Mouse (Mus musculus): ENCODE results near the gene Zfp90. TPM values are rescaled to one million over a fixed set of nuclear protein-coding genes. Genes with fewer than 3 reads are reported as not detected.
A peak's percentile ranks its signal among the peaks of the same experiment; 100 is the strongest.

Zfp90 gene
- polyA plus RNA-seq, 1 experiment, result 1.1 TPM

DNA sequence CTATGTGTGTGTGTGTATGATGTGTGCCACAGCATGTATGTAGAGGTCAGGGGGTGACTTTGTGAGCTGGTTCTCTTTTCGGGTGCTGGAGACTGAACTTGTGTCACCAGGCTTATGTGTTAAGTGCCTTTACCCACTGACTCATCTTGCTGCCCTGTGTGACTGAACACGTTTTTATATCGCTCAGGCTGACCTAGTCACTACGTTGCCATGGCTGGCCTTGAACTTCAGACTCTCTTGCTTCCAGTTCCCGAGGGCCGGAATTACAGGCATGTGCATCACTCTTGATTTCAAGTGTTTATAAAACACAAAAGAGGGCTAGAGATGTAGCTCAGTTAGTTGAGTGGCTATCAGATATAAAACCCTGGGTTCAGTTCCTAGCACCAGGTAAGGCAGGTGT is 34.1 kb upstream of the Zfp90 start:
- H3K27ac ChIP-seq (ENCODE audit: control insufficient read depth, insufficient read depth, low read depth, low read length), result no peak overlapping the region
- no peaks in the 10 kb centered on the region for H3K4me1 ChIP-seq (ENCODE audit: control insufficient read depth, insufficient read depth, low read length)
- TF ChIP-seq CTCF (IDR thresholded peaks at IDR 0.05; ENCODE audit: control insufficient read depth, insufficient read depth, insufficient replicate concordance, low read depth, low read length) (no peak), POLR2A (IDR thresholded peaks at IDR 0.05; ENCODE audit: control insufficient read depth, low read depth, low read length) (no peak)
- no peaks in the 10 kb centered on the region for H3K36me3 ChIP-seq (ENCODE audit: control insufficient read depth, insufficient read depth, low read length)
- no peak overlapping the region for H3K4me3 ChIP-seq (ENCODE audit: control insufficient read depth, low read depth, low read length)
- H3K27me3 ChIP-seq (ENCODE audit: control insufficient read depth, insufficient read depth, low read length), result no peaks in the 10 kb centered on the region

DNA sequence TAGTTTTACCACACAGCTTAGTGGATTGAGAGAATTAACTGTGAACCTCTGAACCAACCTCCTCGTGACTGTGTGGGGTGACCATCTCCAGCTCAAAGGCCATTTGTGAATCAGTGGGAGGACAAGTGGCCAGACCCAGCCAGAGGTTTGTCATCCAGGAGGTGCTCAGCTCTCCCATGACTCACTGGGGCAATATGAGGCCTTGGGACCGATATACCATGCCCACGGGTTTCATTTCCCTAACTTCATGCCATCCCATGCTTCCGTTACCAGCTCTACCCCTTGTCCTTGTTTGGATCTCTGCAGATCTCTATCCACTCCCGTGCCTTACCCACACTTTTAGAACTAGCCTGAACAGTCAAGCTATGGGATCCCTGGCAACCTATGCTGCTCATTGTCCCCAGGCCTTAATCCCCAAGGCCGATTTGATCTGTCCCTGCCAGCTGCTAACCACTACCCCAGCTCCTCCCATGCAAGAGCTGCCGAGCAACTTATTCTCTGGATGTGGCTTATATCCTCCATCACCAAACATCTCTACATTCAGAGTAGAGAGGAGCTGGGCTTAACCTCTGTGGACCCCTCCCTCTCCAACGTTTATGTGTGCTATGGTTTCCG is 27.2 kb upstream of the Zfp90 start:
- no peak for TF ChIP-seq POLR2A (IDR thresholded peaks at IDR 0.05; ENCODE audit: control insufficient read depth, low read depth, low read length)
- TF ChIP-seq CTCF (IDR thresholded peaks at IDR 0.05; ENCODE audit: control insufficient read depth, insufficient read depth, insufficient replicate concordance, low read depth, low read length), result no peak
- Histone ChIP-seq H3K4me3 (ENCODE audit: control insufficient read depth, low read depth, low read length) (no peak overlapping the region), H3K4me1 (ENCODE audit: control insufficient read depth, insufficient read depth, low read length) (no peaks in the 10 kb centered on the region), H3K27ac (ENCODE audit: control insufficient read depth, insufficient read depth, low read depth, low read length) (no peak overlapping the region), H3K27me3 (ENCODE audit: control insufficient read depth, insufficient read depth, low read length) (no peaks in the 10 kb centered on the region), H3K36me3 (ENCODE audit: control insufficient read depth, insufficient read depth, low read length) (no peaks in the 10 kb centered on the region)

DNA sequence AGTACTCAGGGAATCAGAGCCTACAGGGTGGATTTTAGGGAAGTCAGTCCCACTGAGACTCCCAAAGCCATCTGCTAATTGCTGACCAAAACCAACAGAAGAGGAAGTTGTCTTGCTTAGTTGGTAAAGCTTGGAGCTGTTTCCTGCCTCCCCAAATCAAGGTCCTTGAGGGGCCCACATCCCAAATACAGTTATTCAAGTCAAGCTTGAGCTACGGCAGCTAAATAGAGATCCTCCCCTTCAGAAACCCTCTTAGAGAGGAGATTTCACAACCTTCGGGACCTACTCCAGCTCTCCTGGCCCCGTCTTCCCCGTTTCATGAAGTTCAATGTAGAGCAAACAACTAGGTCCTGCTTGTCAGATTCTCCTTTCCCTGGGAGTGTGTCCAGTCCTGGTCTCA is 20.6 kb upstream of the Zfp90 start:
- no peaks in the 10 kb centered on the region for H3K27me3 ChIP-seq (ENCODE audit: control insufficient read depth, insufficient read depth, low read length)
- H3K4me3 ChIP-seq (ENCODE audit: control insufficient read depth, low read depth, low read length), result no peak overlapping the region
- H3K27ac ChIP-seq (ENCODE audit: control insufficient read depth, insufficient read depth, low read depth, low read length), result no peak overlapping the region
- TF ChIP-seq CTCF (IDR thresholded peaks at IDR 0.05; ENCODE audit: control insufficient read depth, insufficient read depth, insufficient replicate concordance, low read depth, low read length) (no peak), POLR2A (IDR thresholded peaks at IDR 0.05; ENCODE audit: control insufficient read depth, low read depth, low read length) (no peak)
- H3K36me3 ChIP-seq (ENCODE audit: control insufficient read depth, insufficient read depth, low read length), result no peaks in the 10 kb centered on the region
- H3K4me1 ChIP-seq (ENCODE audit: control insufficient read depth, insufficient read depth, low read length), result no peaks in the 10 kb centered on the region

DNA sequence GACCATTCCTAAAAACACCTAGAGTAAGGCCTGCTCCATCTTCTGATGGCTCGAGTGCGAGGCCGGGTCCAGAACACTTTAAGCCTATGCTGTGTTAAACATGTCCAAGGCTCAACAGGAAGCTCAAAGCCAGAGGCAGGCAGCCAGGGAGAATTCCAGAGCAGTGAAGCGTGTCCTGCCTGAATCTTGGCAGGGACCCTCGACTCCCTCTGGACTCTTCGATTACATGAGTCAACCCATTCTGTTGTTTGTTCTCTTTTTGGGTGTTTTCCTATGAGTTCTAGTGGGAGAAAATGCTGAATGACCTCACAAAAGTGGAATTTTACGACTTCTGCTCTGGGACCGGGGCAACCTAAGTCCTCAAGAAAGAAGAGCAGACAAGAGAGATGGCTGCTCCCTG is 15.4 kb upstream of the Zfp90 start:
- no peaks in the 10 kb centered on the region for H3K36me3 ChIP-seq (ENCODE audit: control insufficient read depth, insufficient read depth, low read length)
- H3K27ac ChIP-seq (ENCODE audit: control insufficient read depth, insufficient read depth, low read depth, low read length), result no peak overlapping the region
- TF ChIP-seq CTCF (IDR thresholded peaks at IDR 0.05; ENCODE audit: control insufficient read depth, insufficient read depth, insufficient replicate concordance, low read depth, low read length), result no peak
- no peak for TF ChIP-seq POLR2A (IDR thresholded peaks at IDR 0.05; ENCODE audit: control insufficient read depth, low read depth, low read length)

DNA sequence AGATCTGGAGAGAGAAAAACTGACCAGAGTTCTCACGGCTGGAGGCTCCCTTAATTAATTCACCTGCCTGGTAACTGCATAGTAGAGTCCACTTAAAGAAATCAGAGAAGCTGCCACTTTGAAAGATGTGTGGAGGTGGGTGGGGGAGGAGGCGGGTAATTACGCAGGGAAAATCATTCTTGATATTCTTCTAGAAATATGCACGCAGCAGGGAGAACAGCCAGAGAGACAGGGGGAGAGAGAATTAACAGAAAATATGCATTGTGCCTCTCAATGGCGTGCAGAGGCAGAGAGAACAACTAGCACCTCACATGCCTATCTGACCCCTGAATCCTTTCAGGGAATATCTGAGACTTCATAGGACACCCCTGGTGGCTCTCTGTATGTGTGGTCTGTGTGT is 14.9 kb upstream of the Zfp90 start:
- no peaks in the 10 kb centered on the region for H3K27me3 ChIP-seq (ENCODE audit: control insufficient read depth, insufficient read depth, low read length)
- no peaks in the 10 kb centered on the region for H3K4me1 ChIP-seq (ENCODE audit: control insufficient read depth, insufficient read depth, low read length)
- H3K27ac ChIP-seq (ENCODE audit: control insufficient read depth, insufficient read depth, low read depth, low read length), result no peak overlapping the region
- no peak overlapping the region for H3K4me3 ChIP-seq (ENCODE audit: control insufficient read depth, low read depth, low read length)
- TF ChIP-seq CTCF (IDR thresholded peaks at IDR 0.05; ENCODE audit: control insufficient read depth, insufficient read depth, insufficient replicate concordance, low read depth, low read length) (no peak), POLR2A (IDR thresholded peaks at IDR 0.05; ENCODE audit: control insufficient read depth, low read depth, low read length) (no peak)
- no peaks in the 10 kb centered on the region for H3K36me3 ChIP-seq (ENCODE audit: control insufficient read depth, insufficient read depth, low read length)

More for the DNA sequence above, 15.4 kb upstream of the Zfp90 start:
- Histone ChIP-seq H3K27me3 (ENCODE audit: control insufficient read depth, insufficient read depth, low read length) (no peaks in the 10 kb centered on the region), H3K4me3 (ENCODE audit: control insufficient read depth, low read depth, low read length) (no peak overlapping the region), H3K4me1 (ENCODE audit: control insufficient read depth, insufficient read depth, low read length) (no peaks in the 10 kb centered on the region)

DNA sequence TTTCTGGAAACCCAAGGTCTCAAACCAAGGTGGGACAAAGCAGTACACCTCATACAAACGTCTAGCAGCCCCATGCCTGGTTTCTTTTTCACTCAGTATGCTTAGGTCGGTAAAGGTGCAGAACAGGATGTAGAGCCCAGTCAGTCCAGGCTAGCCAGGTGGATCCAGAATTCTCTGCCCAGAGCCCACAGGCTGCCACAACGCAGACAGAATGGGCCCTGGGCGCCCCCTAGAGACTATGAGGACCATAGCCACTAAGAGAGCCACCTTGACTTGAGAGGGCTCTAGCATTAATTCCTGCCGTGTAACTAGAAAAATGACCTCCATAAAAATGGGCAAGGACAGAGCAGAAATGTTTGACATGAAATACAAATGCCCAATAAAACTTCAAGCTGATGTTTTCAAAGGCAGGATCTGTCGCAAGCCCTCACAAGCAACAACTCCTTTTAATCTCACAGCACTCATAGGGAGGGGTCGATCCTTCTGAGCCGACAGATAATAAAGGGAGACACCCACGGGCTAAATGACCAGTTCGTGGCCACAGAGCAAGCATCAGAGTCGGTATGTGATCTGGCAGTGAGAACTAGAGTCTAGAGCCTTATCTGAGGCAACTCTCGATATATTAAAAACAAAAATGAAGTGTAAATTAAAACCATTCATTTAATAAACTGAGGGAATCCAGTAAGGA is 11.7 kb upstream of the Zfp90 start:
- Histone ChIP-seq H3K27me3 (ENCODE audit: control insufficient read depth, insufficient read depth, low read length) (no peaks in the 10 kb centered on the region), H3K36me3 (ENCODE audit: control insufficient read depth, insufficient read depth, low read length) (no peaks in the 10 kb centered on the region), H3K27ac (ENCODE audit: control insufficient read depth, insufficient read depth, low read depth, low read length) (no peak overlapping the region), H3K4me1 (ENCODE audit: control insufficient read depth, insufficient read depth, low read length) (peaks cover 5% of the 10 kb centered on the region), H3K4me3 (ENCODE audit: control insufficient read depth, low read depth, low read length) (no peak overlapping the region)
- no peak for TF ChIP-seq POLR2A (IDR thresholded peaks at IDR 0.05; ENCODE audit: control insufficient read depth, low read depth, low read length)
- TF ChIP-seq CTCF (IDR thresholded peaks at IDR 0.05; ENCODE audit: control insufficient read depth, insufficient read depth, insufficient replicate concordance, low read depth, low read length), result peak; percentile 44; the same call in 1 of the 2 replicates

DNA sequence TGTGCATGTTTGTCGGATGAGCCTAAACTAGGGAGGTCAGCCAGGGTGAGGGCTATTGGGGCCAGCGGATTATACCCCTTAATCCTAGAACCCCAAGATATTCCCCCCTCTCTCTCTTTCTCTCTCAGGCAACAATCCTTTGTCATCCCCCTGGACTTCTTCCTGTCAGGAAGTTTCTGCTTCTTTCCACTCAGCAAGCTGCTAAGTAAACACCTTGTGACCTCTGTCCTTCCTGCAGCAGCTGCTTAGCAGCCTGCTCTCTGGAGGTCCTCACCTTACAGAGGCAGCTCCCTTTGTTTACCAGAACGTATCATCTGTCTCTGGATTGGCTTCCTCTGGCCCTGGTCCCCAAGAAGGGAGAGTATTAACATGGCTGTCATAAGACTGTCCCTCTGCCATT is 10.3 kb upstream of the Zfp90 start:
- Histone ChIP-seq H3K27ac (ENCODE audit: control insufficient read depth, insufficient read depth, low read depth, low read length) (no peak overlapping the region), H3K36me3 (ENCODE audit: control insufficient read depth, insufficient read depth, low read length) (no peaks in the 10 kb centered on the region), H3K4me1 (ENCODE audit: control insufficient read depth, insufficient read depth, low read length) (peaks cover 5% of the 10 kb centered on the region), H3K27me3 (ENCODE audit: control insufficient read depth, insufficient read depth, low read length) (no peaks in the 10 kb centered on the region), H3K4me3 (ENCODE audit: control insufficient read depth, low read depth, low read length) (no peak overlapping the region)
- no peak for TF ChIP-seq CTCF (IDR thresholded peaks at IDR 0.05; ENCODE audit: control insufficient read depth, insufficient read depth, insufficient replicate concordance, low read depth, low read length)
- no peak for TF ChIP-seq POLR2A (IDR thresholded peaks at IDR 0.05; ENCODE audit: control insufficient read depth, low read depth, low read length)
